Mouse (Mus musculus): ENCODE data around the gene Cblc. TPM values are rescaled to one million over a fixed set of nuclear protein-coding genes. Genes with fewer than 3 reads are reported as not detected.
A peak's percentile ranks its signal among the peaks of the same experiment; 100 is the strongest.

Gene Cblc
- polyA plus RNA-seq, 1 experiment from 2014 or later, result 1.2 TPM

GRCm38 (mm10) chr7:19742468-19742867 lies 54.1 kb downstream of the Cblc start:
- Histone ChIP-seq H3K9me3 (0 out of 2 replicates have a peak, but pooled peaks cover 4% of the 10 kb centered on the region), H3K27ac (no peak overlapping the region), H3K4me1 (replicated peaks) (peaks cover 54% of the 10 kb centered on the region), H3K27me3 (ENCODE audit: insufficient read depth, poor library complexity, severe bottlenecking) (no peaks in the 10 kb centered on the region), H3K4me3 (no peak overlapping the region), H3K36me3 (peaks cover 57% of the 10 kb centered on the region)
- 33% methylated on average over 5 of the region's 5 CpGs for WGBS
- no peak for DNase-seq (ENCODE audit: low spot score)

GRCm38 (mm10) chr7:19741329-19742031 lies 55.1 kb downstream of the Cblc start:
- DNase-seq (ENCODE audit: low spot score), result peak; percentile 47
- Histone ChIP-seq H3K9me3 (0 out of 2 replicates have a peak, but pooled peaks cover 4% of the 10 kb centered on the region), H3K36me3 (peaks cover 67% of the 10 kb centered on the region), H3K27me3 (ENCODE audit: insufficient read depth, poor library complexity, severe bottlenecking) (no peaks in the 10 kb centered on the region), H3K4me1 (replicated peaks) (peaks cover 45% of the 10 kb centered on the region), H3K27ac (peak overlapping the region; percentile 50), H3K4me3 (0 out of 2 replicates have a peak overlapping the region, but pooled peaks have one; percentile 9)
- 4% methylated on average over 8 of the region's 8 CpGs for WGBS

GRCm38 (mm10) chr7:19740269-19740668 lies 56.3 kb downstream of the Cblc start:
- H3K27me3 ChIP-seq (ENCODE audit: insufficient read depth, poor library complexity, severe bottlenecking), result no peaks in the 10 kb centered on the region
- DNase-seq (ENCODE audit: low spot score), result no peak
- H3K36me3 ChIP-seq, result peaks cover 71% of the 10 kb centered on the region
- 0 out of 2 replicates have a peak, but pooled peaks cover 4% of the 10 kb centered on the region for H3K9me3 ChIP-seq
- WGBS, result 87% methylated on average over 11 of the region's 11 CpGs
- H3K27ac ChIP-seq, result no peak overlapping the region
- H3K4me3 ChIP-seq, result no peak overlapping the region
- H3K4me1 ChIP-seq (replicated peaks), result peaks cover 33% of the 10 kb centered on the region

GRCm38 (mm10) chr7:19738771-19739170 lies 57.8 kb downstream of the Cblc start:
- Histone ChIP-seq H3K27me3 (ENCODE audit: insufficient read depth, poor library complexity, severe bottlenecking) (no peaks in the 10 kb centered on the region), H3K36me3 (peaks cover 75% of the 10 kb centered on the region), H3K9me3 (0 out of 2 replicates have a peak, but pooled peaks cover 4% of the 10 kb centered on the region), H3K4me3 (no peak overlapping the region), H3K27ac (no peak overlapping the region), H3K4me1 (replicated peaks) (peaks cover 23% of the 10 kb centered on the region)
- 87% methylated on average over 3 of the region's 3 CpGs for WGBS
- no peak for DNase-seq (ENCODE audit: low spot score)

- H3K4me3 ChIP-seq, result no peak overlapping the region
- no peak for DNase-seq (ENCODE audit: low spot score)
- peaks cover 11% of the 10 kb centered on the region for H3K4me1 ChIP-seq (replicated peaks)
- H3K27ac ChIP-seq, result no peak overlapping the region; the same call in 1 of the 2 replicates
- 0 out of 2 replicates have a peak, but pooled peaks cover 4% of the 10 kb centered on the region for H3K9me3 ChIP-seq
- H3K36me3 ChIP-seq, result peaks cover 81% of the 10 kb centered on the region
- 95% methylated on average over 16 of the region's 16 CpGs for WGBS
- no peaks in the 10 kb centered on the region for H3K27me3 ChIP-seq (ENCODE audit: insufficient read depth, poor library complexity, severe bottlenecking)
These were observed 60.1 kb downstream of the Cblc start for GRCm38 (mm10) chr7:19736389-19737057.

GRCm38 (mm10) chr7:19734178-19734666 lies 62.4 kb downstream of the Cblc start:
- 89% methylated on average over 10 of the region's 10 CpGs for WGBS
- Histone ChIP-seq H3K4me3 (no peak overlapping the region), H3K27ac (no peak overlapping the region), H3K36me3 (peaks cover 87% of the 10 kb centered on the region), H3K27me3 (ENCODE audit: insufficient read depth, poor library complexity, severe bottlenecking) (no peaks in the 10 kb centered on the region), H3K4me1 (replicated peaks) (no peaks in the 10 kb centered on the region), H3K9me3 (no peaks in the 10 kb centered on the region)
- no peak for DNase-seq (ENCODE audit: low spot score)

Other genes with a start within 250 kb of the Cblc start
- 22.6 and 30.4 TPM in 2 replicates for gene Ppp1r37, start 233.7 kb downstream of the Cblc start, polyA plus RNA-seq (2016; fragmentation: Nextera tagmentation; extraction: Ambion mirVana)
- gene Zfp296, start 219.5 kb downstream of the Cblc start, polyA plus RNA-seq (2016; fragmentation: Nextera tagmentation; extraction: Ambion mirVana), result 0.22 and 0.72 TPM in 2 replicates
- gene Gemin7, start 219.2 kb downstream of the Cblc start, polyA plus RNA-seq (2016; fragmentation: Nextera tagmentation; extraction: Ambion mirVana), result 177 and 188 TPM in 2 replicates
- 57.5 and 68.8 TPM in 2 replicates for gene Clasrp, start 192.3 kb downstream of the Cblc start, polyA plus RNA-seq (2016; fragmentation: Nextera tagmentation; extraction: Ambion mirVana)
- gene Relb, start 167.4 kb downstream of the Cblc start, polyA plus RNA-seq (2016; fragmentation: Nextera tagmentation; extraction: Ambion mirVana), result 4.4 and 6.1 TPM in 2 replicates
- 83.8 and 99.9 TPM in 2 replicates for gene Clptm1, start 131.8 kb downstream of the Cblc start, polyA plus RNA-seq (2016; fragmentation: Nextera tagmentation; extraction: Ambion mirVana)
- gene Apoc2, start 118.9 kb downstream of the Cblc start, polyA plus RNA-seq (2016; fragmentation: Nextera tagmentation; extraction: Ambion mirVana), result 0.30 TPM in 1 of 2 replicates, not detected in the other
- gene Gm44805, start 115.4 kb downstream of the Cblc start, polyA plus RNA-seq (2016; fragmentation: Nextera tagmentation; extraction: Ambion mirVana), result not detected in 2 replicates
- gene Apoc4, start 115.3 kb downstream of the Cblc start, polyA plus RNA-seq (2016; fragmentation: Nextera tagmentation; extraction: Ambion mirVana), result not detected in 2 replicates
- gene Apoc1, start 104.1 kb downstream of the Cblc start, polyA plus RNA-seq (2016; fragmentation: Nextera tagmentation; extraction: Ambion mirVana), result 2.2 and 2.3 TPM in 2 replicates
- gene Apoe, start 97.6 kb downstream of the Cblc start, polyA plus RNA-seq (2016; fragmentation: Nextera tagmentation; extraction: Ambion mirVana), result 179 and 230 TPM in 2 replicates
- gene Tomm40, start 81.4 kb downstream of the Cblc start, polyA plus RNA-seq (2016; fragmentation: Nextera tagmentation; extraction: Ambion mirVana), result 209 and 211 TPM in 2 replicates
- 89.0 and 99.8 TPM in 2 replicates for gene Nectin2, start 46.3 kb downstream of the Cblc start, polyA plus RNA-seq (2016; fragmentation: Nextera tagmentation; extraction: Ambion mirVana)
- 46.8 and 57.3 TPM in 2 replicates for gene Bcam, start 25.8 kb downstream of the Cblc start, polyA plus RNA-seq (2016; fragmentation: Nextera tagmentation; extraction: Ambion mirVana)
- 0.60 and 0.78 TPM in 2 replicates for gene Bcl3, start 26.0 kb upstream of the Cblc start, polyA plus RNA-seq (2016; fragmentation: Nextera tagmentation; extraction: Ambion mirVana)
- gene Gm19345, start 55.2 kb upstream of the Cblc start, polyA plus RNA-seq (2016; fragmentation: Nextera tagmentation; extraction: Ambion mirVana), result 0.20 TPM in 1 of 2 replicates, not detected in the other
- gene Ceacam16, start 64.5 kb upstream of the Cblc start, polyA plus RNA-seq (2016; fragmentation: Nextera tagmentation; extraction: Ambion mirVana), result not detected in 2 replicates
- not detected in 2 replicates for gene Ceacam19, start 91.2 kb upstream of the Cblc start, polyA plus RNA-seq (2016; fragmentation: Nextera tagmentation; extraction: Ambion mirVana)
- gene Pvr, start 124.4 kb upstream of the Cblc start, polyA plus RNA-seq (2016; fragmentation: Nextera tagmentation; extraction: Ambion mirVana), result 4.4 and 5.4 TPM in 2 replicates
- gene Igsf23, start 153.9 kb upstream of the Cblc start, polyA plus RNA-seq (2016; fragmentation: Nextera tagmentation; extraction: Ambion mirVana), result 0.21 and 0.41 TPM in 2 replicates
- not detected in 2 replicates for gene Ceacam20, start 168.6 kb upstream of the Cblc start, polyA plus RNA-seq (2016; fragmentation: Nextera tagmentation; extraction: Ambion mirVana)
- gene Nlrp9b, start 194.7 kb upstream of the Cblc start, polyA plus RNA-seq (2016; fragmentation: Nextera tagmentation; extraction: Ambion mirVana), result not detected in 2 replicates

Measured in hindbrain, embryonic 10.5 days (tissue).